Mouse (Mus musculus): ENCODE data around the gene Osbpl11. TPM values are rescaled to one million over a fixed set of nuclear protein-coding genes. Genes with fewer than 3 reads are reported as not detected.
"Not testable (repeated sequence)": the region's sequence is repeated elsewhere in the genome, so short reads cannot be mapped to it uniquely, and the experiment has no call there.

The Osbpl11 gene
- polyA plus RNA-seq, 1 experiment from 2014 or later: 21.5 TPM

- 67% methylated on average over 4 of the region's 5 CpGs for WGBS
- H3K9ac ChIP-seq (replicated peaks; ENCODE audit: low read length): no peak overlapping the region
- no peak for ATAC-seq (ENCODE audit: low FRiP score, low TSS enrichment)
Measured at GRCm38 (mm10) chr16:33195686-33196313, 10.9 kb downstream of the Osbpl11 start.

GRCm38 (mm10) chr16:33196578-33196977, 11.7 kb downstream of the Osbpl11 start:
- no peaks in the 10 kb centered on the region for H3K27me3 ChIP-seq (ENCODE audit: control insufficient read depth, insufficient read depth, low read length)
- no peaks in the 10 kb centered on the region for H3K4me1 ChIP-seq (ENCODE audit: control insufficient read depth, insufficient read depth, low read length)
- 94% methylated on average over 6 of the region's 6 CpGs for WGBS
- ATAC-seq (ENCODE audit: low FRiP score, low TSS enrichment) (no peak), DNase-seq (no peak)
- H3K4me3 ChIP-seq (replicated peaks; ENCODE audit: low read depth, low read length): no peak overlapping the region
- H3K9ac ChIP-seq (replicated peaks; ENCODE audit: low read length): no peak overlapping the region
- no peaks in the 10 kb centered on the region for H3K9me3 ChIP-seq (ENCODE audit: control insufficient read depth, low read length)
- H3K36me3 ChIP-seq (ENCODE audit: control insufficient read depth, insufficient read depth, low read length): peaks cover 21% of the 10 kb centered on the region
- H3K4me2 ChIP-seq (ENCODE audit: low read length): no peak overlapping the region
- no peak overlapping the region for H3K27ac ChIP-seq (replicated peaks; ENCODE audit: low read depth, low read length)

More at GRCm38 (mm10) chr16:33195686-33196313, 10.9 kb downstream of the Osbpl11 start:
- no peaks in the 10 kb centered on the region for H3K27me3 ChIP-seq (ENCODE audit: control insufficient read depth, insufficient read depth, low read length)
- no peak overlapping the region for H3K4me3 ChIP-seq (replicated peaks; ENCODE audit: low read depth, low read length)
- peaks cover 13% of the 10 kb centered on the region for H3K36me3 ChIP-seq (ENCODE audit: control insufficient read depth, insufficient read depth, low read length)
- no peaks in the 10 kb centered on the region for H3K4me1 ChIP-seq (ENCODE audit: control insufficient read depth, insufficient read depth, low read length)
- H3K9me3 ChIP-seq (ENCODE audit: control insufficient read depth, low read length): no peaks in the 10 kb centered on the region
- no peak overlapping the region for H3K4me2 ChIP-seq (ENCODE audit: low read length)
- DNase-seq: peak; percentile 45
- H3K27ac ChIP-seq (replicated peaks; ENCODE audit: low read depth, low read length): no peak overlapping the region

GRCm38 (mm10) chr16:33200589-33200988, 15.7 kb downstream of the Osbpl11 start:
- ATAC-seq (ENCODE audit: low FRiP score, low TSS enrichment) (no peak), DNase-seq (no peak)
- no peak overlapping the region for H3K9ac ChIP-seq (replicated peaks; ENCODE audit: low read length)
- H3K27ac ChIP-seq (replicated peaks; ENCODE audit: low read depth, low read length): no peak overlapping the region
- H3K4me3 ChIP-seq (replicated peaks; ENCODE audit: low read depth, low read length): no peak overlapping the region
- no peak overlapping the region for H3K4me2 ChIP-seq (ENCODE audit: low read length)
- peaks cover 21% of the 10 kb centered on the region for H3K36me3 ChIP-seq (ENCODE audit: control insufficient read depth, insufficient read depth, low read length)
- H3K27me3 ChIP-seq (ENCODE audit: control insufficient read depth, insufficient read depth, low read length): no peaks in the 10 kb centered on the region
- 96% methylated on average over 8 of the region's 8 CpGs for WGBS
- H3K9me3 ChIP-seq (ENCODE audit: control insufficient read depth, low read length): no peaks in the 10 kb centered on the region
- H3K4me1 ChIP-seq (ENCODE audit: control insufficient read depth, insufficient read depth, low read length): no peaks in the 10 kb centered on the region

- 80% methylated on average over 2 of the region's 2 CpGs for WGBS
- Histone ChIP-seq H3K4me3 (replicated peaks; ENCODE audit: low read depth, low read length) (no peak overlapping the region), H3K27ac (replicated peaks; ENCODE audit: low read depth, low read length) (no peak overlapping the region), H3K27me3 (ENCODE audit: control insufficient read depth, insufficient read depth, low read length) (no peaks in the 10 kb centered on the region), H3K4me1 (ENCODE audit: control insufficient read depth, insufficient read depth, low read length) (no peaks in the 10 kb centered on the region), H3K9me3 (ENCODE audit: control insufficient read depth, low read length) (no peaks in the 10 kb centered on the region), H3K9ac (replicated peaks; ENCODE audit: low read length) (no peak overlapping the region), H3K4me2 (ENCODE audit: low read length) (no peak overlapping the region), H3K36me3 (ENCODE audit: control insufficient read depth, insufficient read depth, low read length) (peaks cover 58% of the 10 kb centered on the region)
- ATAC-seq (ENCODE audit: low FRiP score, low TSS enrichment): no peak
- no peak for DNase-seq
Measured at GRCm38 (mm10) chr16:33210812-33211211, 25.9 kb downstream of the Osbpl11 start.

GRCm38 (mm10) chr16:33216313-33217003, 31.6 kb downstream of the Osbpl11 start:
- H3K4me2 ChIP-seq (ENCODE audit: low read length): no peak overlapping the region
- H3K27ac ChIP-seq (replicated peaks; ENCODE audit: low read depth, low read length): no peak overlapping the region
- H3K4me3 ChIP-seq (replicated peaks; ENCODE audit: low read depth, low read length): no peak overlapping the region
- H3K4me1 ChIP-seq (ENCODE audit: control insufficient read depth, insufficient read depth, low read length): peaks cover 5% of the 10 kb centered on the region; the same call in 1 of the 2 replicates
- WGBS: 49% methylated on average over 9 of the region's 9 CpGs
- H3K36me3 ChIP-seq (ENCODE audit: control insufficient read depth, insufficient read depth, low read length): peaks cover 30% of the 10 kb centered on the region; the same call in 1 of the 2 replicates
- no peaks in the 10 kb centered on the region for H3K9me3 ChIP-seq (ENCODE audit: control insufficient read depth, low read length)
- H3K27me3 ChIP-seq (ENCODE audit: control insufficient read depth, insufficient read depth, low read length): no peaks in the 10 kb centered on the region
- H3K9ac ChIP-seq (replicated peaks; ENCODE audit: low read length): no peak overlapping the region
- peak; percentile 41 for DNase-seq
- no peak for ATAC-seq (ENCODE audit: low FRiP score, low TSS enrichment)

- ATAC-seq (ENCODE audit: low FRiP score, low TSS enrichment); H3K9me3 ChIP-seq (ENCODE audit: control insufficient read depth, low read length); H3K4me1 ChIP-seq (ENCODE audit: control insufficient read depth, insufficient read depth, low read length); DNase-seq; H3K27me3 ChIP-seq (ENCODE audit: control insufficient read depth, insufficient read depth, low read length); H3K27ac ChIP-seq (replicated peaks; ENCODE audit: low read depth, low read length); H3K4me2 ChIP-seq (ENCODE audit: low read length); H3K4me3 ChIP-seq (replicated peaks; ENCODE audit: low read depth, low read length); H3K9ac ChIP-seq (replicated peaks; ENCODE audit: low read length): not testable (repeated sequence)
- peaks cover 27% of the 10 kb centered on the region; the same call in 1 of the 2 replicates for H3K36me3 ChIP-seq (ENCODE audit: control insufficient read depth, insufficient read depth, low read length)
- WGBS: 77% methylated on average over 3 of the region's 3 CpGs
Measured at GRCm38 (mm10) chr16:33217553-33218085, 32.7 kb downstream of the Osbpl11 start.

- Histone ChIP-seq H3K4me2 (ENCODE audit: low read length) (no peak overlapping the region), H3K27me3 (ENCODE audit: control insufficient read depth, insufficient read depth, low read length) (no peaks in the 10 kb centered on the region), H3K9ac (replicated peaks; ENCODE audit: low read length) (no peak overlapping the region), H3K27ac (replicated peaks; ENCODE audit: low read depth, low read length) (no peak overlapping the region), H3K9me3 (ENCODE audit: control insufficient read depth, low read length) (no peaks in the 10 kb centered on the region), H3K4me1 (ENCODE audit: control insufficient read depth, insufficient read depth, low read length) (no peaks in the 10 kb centered on the region), H3K4me3 (replicated peaks; ENCODE audit: low read depth, low read length) (no peak overlapping the region), H3K36me3 (ENCODE audit: control insufficient read depth, insufficient read depth, low read length) (peaks cover 38% of the 10 kb centered on the region)
- ATAC-seq (ENCODE audit: low FRiP score, low TSS enrichment) (no peak), DNase-seq (no peak)
- 95% methylated on average over 3 of the region's 3 CpGs for WGBS
Measured at GRCm38 (mm10) chr16:33222482-33222881, 37.6 kb downstream of the Osbpl11 start.

GRCm38 (mm10) chr16:33224381-33224780, 39.5 kb downstream of the Osbpl11 start:
- Histone ChIP-seq H3K36me3 (ENCODE audit: control insufficient read depth, insufficient read depth, low read length) (peaks cover 50% of the 10 kb centered on the region), H3K27ac (replicated peaks; ENCODE audit: low read depth, low read length) (no peak overlapping the region), H3K9me3 (ENCODE audit: control insufficient read depth, low read length) (no peaks in the 10 kb centered on the region), H3K4me1 (ENCODE audit: control insufficient read depth, insufficient read depth, low read length) (no peaks in the 10 kb centered on the region), H3K9ac (replicated peaks; ENCODE audit: low read length) (no peak overlapping the region), H3K4me2 (ENCODE audit: low read length) (no peak overlapping the region), H3K4me3 (replicated peaks; ENCODE audit: low read depth, low read length) (no peak overlapping the region), H3K27me3 (ENCODE audit: control insufficient read depth, insufficient read depth, low read length) (no peaks in the 10 kb centered on the region)
- DNase-seq: no peak
- 93% methylated on average over 5 of the region's 5 CpGs for WGBS
- no peak for ATAC-seq (ENCODE audit: low FRiP score, low TSS enrichment)

Measured in midbrain, embryonic 14.5 days (tissue).